Mouse (Mus musculus) liver, embryonic 11.5 days (tissue): ENCODE results near the gene Fat1. TPM values are rescaled to one million over a fixed set of nuclear protein-coding genes. Genes with fewer than 3 reads are reported as not detected.

Experiments used
- ATAC-seq: fragments of 200-750 bp; cut with Nextera tagmentation; replicated peaks from 2 replicates; pipeline ENCODE4 v1.8.0; 2017; ENCODE audit warnings: moderate number of reproducible peaks, mild to moderate bottlenecking, moderate TSS enrichment, moderate library complexity; ENCODE audit not compliant: low FRiP score
- DNase-seq: peaks from one replicate; pipeline ENCODE4 v3.0.0-alpha.2; 2017; ENCODE audit warnings: low spot score
- H3K27ac ChIP-seq: fragments of 300-500 bp; sonication (generic); 2 replicates; pipeline ENCODE4 v1.5.1; 2014; ENCODE audit warnings: mild to moderate bottlenecking, low read depth, low read length, control low read depth
- H3K27me3 ChIP-seq: fragments of 300-500 bp; sonication (generic); replicated peaks from 2 replicates; pipeline ENCODE4 v1.6.1; 2014; ENCODE audit warnings: low read length, mixed read lengths; ENCODE audit not compliant: control insufficient read depth, insufficient read depth
- H3K36me3 ChIP-seq: fragments of 300-500 bp; sonication (generic); 2 replicates; pipeline ENCODE4 v1.6.1; 2014; ENCODE audit warnings: mild to moderate bottlenecking, low read length, moderate library complexity, mixed read lengths; ENCODE audit not compliant: control insufficient read depth, insufficient read depth
- H3K4me1 ChIP-seq: fragments of 300-500 bp; sonication (generic); replicated peaks from 2 replicates; pipeline ENCODE4 v1.6.1; 2014; ENCODE audit warnings: low read length, mixed read lengths; ENCODE audit not compliant: control insufficient read depth, insufficient read depth
- H3K4me2 ChIP-seq: fragments of 300-500 bp; sonication (generic); 2 replicates; pipeline ENCODE4 v1.6.1; 2014; ENCODE audit warnings: mild to moderate bottlenecking, control low read depth, moderate library complexity
- H3K4me3 ChIP-seq: fragments of 300-500 bp; sonication (generic); 2 replicates; pipeline ENCODE4 v1.5.1; 2014; ENCODE audit warnings: low read depth, low read length, control low read depth
- H3K9ac ChIP-seq: fragments of 300-500 bp; sonication (generic); 2 replicates; pipeline ENCODE4 v1.6.1; 2014; ENCODE audit warnings: low read depth, low read length, control low read depth
- H3K9me3 ChIP-seq: fragments of 300-500 bp; sonication (generic); 2 replicates; pipeline ENCODE4 v1.6.1; 2016; ENCODE audit warnings: low read length, inconsistent platforms, mixed read lengths; ENCODE audit not compliant: control insufficient read depth
- WGBS: fragments of 180-500 bp; shearing (Covaris S2); extraction: QIAGEN DNeasy Blood & Tissue Kit; methylation state at CpG from one replicate; pipeline ENCODE4 v1.1.7; 2014; 5-methylcytosine and 5-hydroxymethylcytosine counted together
- polyA plus RNA-seq: library from polyadenylated mRNA; unstranded; fragments of >200 nt; fragmentation: Nextera tagmentation; extraction: Ambion mirVana; gene quantifications from 2 replicates; pipeline ENCODE4 v1.2.1, GENCODE M21; 2014

The Fat1 gene
- polyA plus RNA-seq, 1 experiment from 2014 or later = 7.8 TPM

- H3K4me1 ChIP-seq = no peaks in the 10 kb centered on the region
- 76% methylated on average over 6 of the region's 6 CpGs for WGBS
- H3K36me3 ChIP-seq = peaks cover 33% of the 10 kb centered on the region
- H3K9ac ChIP-seq = no peak overlapping the region
- no peak for ATAC-seq
- H3K9me3 ChIP-seq = no peaks in the 10 kb centered on the region
- no peak for DNase-seq
- H3K4me3 ChIP-seq = no peak overlapping the region
- H3K27me3 ChIP-seq = no peaks in the 10 kb centered on the region
- H3K27ac ChIP-seq = no peak overlapping the region
- no peak overlapping the region for H3K4me2 ChIP-seq
These were observed 92.8 kb downstream of the Fat1 start for GRCm38 (mm10) chr8:45028081-45028497.

GRCm38 (mm10) chr8:45038350-45038749 lies 103.1 kb downstream of the Fat1 start:
- Histone ChIP-seq H3K27me3 (no peaks in the 10 kb centered on the region), H3K4me3 (no peak overlapping the region), H3K4me1 (no peaks in the 10 kb centered on the region), H3K9me3 (no peaks in the 10 kb centered on the region), H3K4me2 (no peak overlapping the region), H3K27ac (no peak overlapping the region), H3K9ac (no peak overlapping the region), H3K36me3 (peaks cover 27% of the 10 kb centered on the region)
- 71% methylated on average over 15 of the region's 15 CpGs for WGBS
- DNase-seq (no peak), ATAC-seq (no peak)

- H3K4me1 ChIP-seq = no peaks in the 10 kb centered on the region
- no peak overlapping the region for H3K4me2 ChIP-seq
- 96% methylated on average over 26 of the region's 26 CpGs for WGBS
- no peak for DNase-seq
- no peak overlapping the region for H3K9ac ChIP-seq
- no peaks in the 10 kb centered on the region for H3K27me3 ChIP-seq
- H3K27ac ChIP-seq = no peak overlapping the region
- no peak overlapping the region for H3K4me3 ChIP-seq
- no peaks in the 10 kb centered on the region for H3K9me3 ChIP-seq
- ATAC-seq = no peak
- H3K36me3 ChIP-seq = peaks cover 20% of the 10 kb centered on the region
These were observed 108.9 kb downstream of the Fat1 start for GRCm38 (mm10) chr8:45044160-45044559.

- no peaks in the 10 kb centered on the region for H3K4me1 ChIP-seq
- no peak overlapping the region for H3K4me2 ChIP-seq
- ATAC-seq = no peak
- H3K27me3 ChIP-seq = no peaks in the 10 kb centered on the region
- H3K4me3 ChIP-seq = no peak overlapping the region
- H3K9me3 ChIP-seq = peaks cover under 1% of the 10 kb centered on the region; the same call in 1 of the 2 replicates
- H3K27ac ChIP-seq = no peak overlapping the region
- 0 out of 2 replicates have a peak, but pooled peaks cover 2% of the 10 kb centered on the region for H3K36me3 ChIP-seq
- WGBS = 86% methylated on average over 8 of the region's 8 CpGs
- no peak for DNase-seq
- H3K9ac ChIP-seq = no peak overlapping the region
These were observed 115.2 kb downstream of the Fat1 start for GRCm38 (mm10) chr8:45050451-45050850.

- ATAC-seq (no peak), DNase-seq (no peak)
- 92% methylated on average over 30 of the region's 30 CpGs for WGBS
- Histone ChIP-seq H3K4me3 (no peak overlapping the region), H3K36me3 (0 out of 2 replicates have a peak, but pooled peaks cover 2% of the 10 kb centered on the region), H3K9me3 (peaks cover 3% of the 10 kb centered on the region; the same call in 1 of the 2 replicates), H3K4me2 (no peak overlapping the region), H3K9ac (no peak overlapping the region), H3K27me3 (no peaks in the 10 kb centered on the region), H3K27ac (no peak overlapping the region), H3K4me1 (no peaks in the 10 kb centered on the region)
These were observed 116.0 kb downstream of the Fat1 start for GRCm38 (mm10) chr8:45051236-45051635.

- Histone ChIP-seq H3K4me2 (no peak overlapping the region), H3K27me3 (no peaks in the 10 kb centered on the region), H3K9me3 (peaks cover 3% of the 10 kb centered on the region; the same call in 1 of the 2 replicates), H3K9ac (no peak overlapping the region), H3K4me1 (no peaks in the 10 kb centered on the region), H3K4me3 (no peak overlapping the region), H3K36me3 (0 out of 2 replicates have a peak, but pooled peaks cover 2% of the 10 kb centered on the region), H3K27ac (no peak overlapping the region)
- ATAC-seq (no peak), DNase-seq (no peak)
- whole genome bisulfite sequencing = 78% methylated on average over 1 of the region's 1 CpGs
These were observed 117.0 kb downstream of the Fat1 start for GRCm38 (mm10) chr8:45052205-45052604.

- ATAC-seq (no peak), DNase-seq (no peak)
- 0 out of 2 replicates have a peak, but pooled peaks cover 2% of the 10 kb centered on the region for H3K36me3 ChIP-seq
- 86% methylated on average over 9 of the region's 9 CpGs for WGBS
- no peak overlapping the region for H3K4me2 ChIP-seq
- H3K27ac ChIP-seq = no peak overlapping the region
- no peak overlapping the region for H3K9ac ChIP-seq
- H3K9me3 ChIP-seq = peaks cover 3% of the 10 kb centered on the region; the same call in 1 of the 2 replicates
- H3K27me3 ChIP-seq = no peaks in the 10 kb centered on the region
- H3K4me3 ChIP-seq = no peak overlapping the region
- no peaks in the 10 kb centered on the region for H3K4me1 ChIP-seq
These were observed 117.4 kb downstream of the Fat1 start for GRCm38 (mm10) chr8:45052618-45053017.

GRCm38 (mm10) chr8:45055500-45055899 lies 120.3 kb downstream of the Fat1 start:
- Histone ChIP-seq H3K4me2 (no peak overlapping the region), H3K9me3 (peaks cover 3% of the 10 kb centered on the region; the same call in 1 of the 2 replicates), H3K27ac (no peak overlapping the region), H3K4me3 (no peak overlapping the region), H3K4me1 (no peaks in the 10 kb centered on the region), H3K9ac (no peak overlapping the region), H3K27me3 (no peaks in the 10 kb centered on the region), H3K36me3 (0 out of 2 replicates have a peak, but pooled peaks cover 2% of the 10 kb centered on the region)
- no peak for DNase-seq
- 92% methylated on average over 3 of the region's 3 CpGs for WGBS
- ATAC-seq = no peak

GRCm38 (mm10) chr8:45056810-45057209 lies 121.6 kb downstream of the Fat1 start:
- DNase-seq = no peak
- no peak overlapping the region for H3K4me3 ChIP-seq
- H3K9me3 ChIP-seq = peaks cover 3% of the 10 kb centered on the region; the same call in 1 of the 2 replicates
- no peaks in the 10 kb centered on the region for H3K4me1 ChIP-seq
- no peak overlapping the region for H3K27ac ChIP-seq
- no peaks in the 10 kb centered on the region for H3K27me3 ChIP-seq
- 20% methylated on average over 2 of the region's 3 CpGs for WGBS
- no peak overlapping the region for H3K4me2 ChIP-seq
- ATAC-seq = no peak
- H3K9ac ChIP-seq = no peak overlapping the region
- H3K36me3 ChIP-seq = no peaks in the 10 kb centered on the region
